Comparison of ENCODE assay signal across 21 mouse cellular contexts in the genomic region with DNA sequence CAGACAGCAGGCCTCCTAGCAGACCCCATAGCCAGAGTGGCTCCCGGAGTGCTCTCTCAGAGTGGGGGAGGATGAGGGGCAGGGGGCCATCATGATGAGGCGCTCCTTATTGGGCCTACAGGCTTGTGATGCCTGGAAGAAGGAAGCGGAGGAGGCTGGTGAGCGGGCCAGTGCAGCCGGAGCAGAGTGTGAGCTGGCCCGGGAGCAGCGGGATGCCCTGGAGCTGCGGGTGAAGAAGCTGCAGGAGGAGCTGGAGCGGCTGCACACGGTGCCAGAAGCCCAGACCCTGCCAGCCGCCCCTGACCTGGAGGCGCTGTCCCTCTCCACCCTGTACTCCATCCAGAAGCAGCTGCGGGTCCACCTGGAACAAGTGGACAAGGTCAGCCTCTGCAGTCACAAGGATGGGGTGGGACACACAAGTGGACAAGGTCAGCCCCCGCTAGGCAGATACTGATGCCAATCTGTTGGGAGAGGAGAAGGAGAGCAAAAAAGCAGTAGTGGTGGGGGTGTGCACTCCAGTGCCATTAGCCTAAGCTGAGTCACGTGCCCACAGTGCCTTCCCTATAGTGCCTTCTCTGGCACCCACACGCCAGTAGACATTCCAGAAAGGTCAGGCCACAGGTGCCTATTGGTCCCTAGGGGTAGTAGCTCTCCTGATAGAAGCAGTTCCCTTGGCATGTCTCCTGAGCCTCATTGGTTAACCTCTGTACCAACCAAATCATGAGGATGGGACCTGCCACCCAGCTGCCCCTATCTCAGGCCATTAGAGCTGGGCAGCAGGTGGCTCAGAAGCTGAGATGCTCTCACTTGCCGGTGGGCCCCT. TPM values are rescaled to one million over a fixed set of nuclear protein-coding genes. Genes with fewer than 3 reads are reported as not detected.
A peak's percentile ranks its signal among the peaks of the same experiment; 100 is the strongest.
DNase-seq lines count a peak whose midpoint lies in the region; ATAC-seq and TF ChIP-seq lines count a peak whose summit lies in the region.
"Had no signal": no experiment of that assay in that cellular context is flagged by ENCODE, and none has a peak within 500 bp of the region (broad histone marks: within the 10 kb centered on the region; RNA-seq: fewer than 3 reads in every experiment).

No protein-coding gene starts in this region.

- TF ChIP-seq EP300 in lung, postnatal 0 days (IDR thresholded peaks at IDR 0.05): no peak

- no peak overlapping the region for H3K9ac ChIP-seq in kidney, embryonic 16.5 days (replicated peaks; ENCODE audit: low read length)
- no peak overlapping the region for H3K9ac ChIP-seq in lung, postnatal 0 days (replicated peaks; ENCODE audit: low read depth)
- H3K9ac ChIP-seq: heart, embryonic 12.5 days; hindbrain, embryonic 15.5 days; limb, embryonic 12.5 days; midbrain, embryonic 13.5 days had no signal

- no peaks in the 10 kb centered on the region for H3K9me3 ChIP-seq in kidney, embryonic 16.5 days (ENCODE audit: low read length)
- H3K9me3 ChIP-seq in lung, postnatal 0 days (ENCODE audit: low read length): no peaks in the 10 kb centered on the region
- no peaks in the 10 kb centered on the region for H3K9me3 ChIP-seq in embryonic facial prominence, embryonic 10.5 days
- H3K9me3 ChIP-seq: G1E; heart, embryonic 12.5 days; hindbrain, embryonic 15.5 days; limb, embryonic 12.5 days; midbrain, embryonic 13.5 days had no signal

- peak in 1 of 2 experiments; percentile 51 for DNase-seq in cerebellum, adult 2 months
- no peak for DNase-seq in kidney, adult 8-10 months
- DNase-seq in lung, postnatal 0 days (ENCODE audit: low spot score): no peak
- no peak for DNase-seq in lung, adult 18-20 months
- DNase-seq in embryonic facial prominence, embryonic 10.5 days (ENCODE audit: low spot score): no peak
- DNase-seq in heart, postnatal 4 days: no peak
- DNase-seq: adrenal gland, postnatal 36 days; gastrocnemius, postnatal 25 days; heart, adult 18-20 months; heart, postnatal 14 days; layer of hippocampus, adult 9-11 months; lung, postnatal 14 days; right cerebral cortex, postnatal 14 days had no signal

- TF ChIP-seq POLR2A in cerebellum, adult 2 months (IDR thresholded peaks at IDR 0.05; ENCODE audit: borderline replicate concordance, insufficient read depth, low read length): no peak

- no peak for ATAC-seq in cerebellum, adult (ENCODE audit: insufficient number of reproducible peaks, low FRiP score, low TSS enrichment)
- ATAC-seq in kidney, embryonic 16.5 days (ENCODE audit: low FRiP score, low TSS enrichment): 0 out of 2 replicates have a peak, but pooled peaks have one; percentile 17
- ATAC-seq in lung, postnatal 0 days: no peak
- ATAC-seq: midbrain, embryonic 13.5 days; Patski had no signal

- peaks cover 76% of the 10 kb centered on the region for H3K36me3 ChIP-seq in kidney, embryonic 16.5 days (ENCODE audit: insufficient read depth, low read length)
- peaks cover 14% of the 10 kb centered on the region for H3K36me3 ChIP-seq in lung, postnatal 0 days (ENCODE audit: insufficient read depth, low read length)
- peaks cover 95% of the 10 kb centered on the region for H3K36me3 ChIP-seq in embryonic facial prominence, embryonic 10.5 days (replicated peaks)

- H3K4me3 ChIP-seq in cerebellum, adult 2 months (replicated peaks; ENCODE audit: insufficient read depth, low read depth, low read length): no peak overlapping the region
- no peak overlapping the region for H3K4me3 ChIP-seq in kidney, embryonic 16.5 days (ENCODE audit: low read length)
- H3K4me3 ChIP-seq in lung, postnatal 0 days (ENCODE audit: low read depth, low read length): no peak overlapping the region
- 0 out of 2 replicates have a peak overlapping the region, but pooled peaks have one; percentile 2 for H3K4me3 ChIP-seq in embryonic facial prominence, embryonic 10.5 days
- H3K4me3 ChIP-seq: heart, embryonic 12.5 days; hindbrain, embryonic 15.5 days; limb, embryonic 12.5 days; midbrain, embryonic 13.5 days had no signal

- TF ChIP-seq CTCF in cerebellum, adult 2 months (IDR thresholded peaks at IDR 0.05; ENCODE audit: borderline replicate concordance, insufficient read depth, low read depth, low read length): no peak
- no peak for TF ChIP-seq CTCF in lung, postnatal 0 days (IDR thresholded peaks at IDR 0.05)

- no peaks in the 10 kb centered on the region for H3K27me3 ChIP-seq in cerebellum, adult 2 months (ENCODE audit: control insufficient read depth, insufficient read depth, low read length)
- no peaks in the 10 kb centered on the region for H3K27me3 ChIP-seq in kidney, embryonic 16.5 days (ENCODE audit: insufficient read depth, low read length)
- H3K27me3 ChIP-seq in lung, postnatal 0 days (replicated peaks; ENCODE audit: insufficient read depth, low read length): no peaks in the 10 kb centered on the region
- H3K27me3 ChIP-seq in embryonic facial prominence, embryonic 10.5 days (replicated peaks; ENCODE audit: low read depth, poor library complexity, severe bottlenecking): no peaks in the 10 kb centered on the region
- H3K27me3 ChIP-seq: heart, embryonic 12.5 days; hindbrain, embryonic 15.5 days; limb, embryonic 12.5 days; midbrain, embryonic 13.5 days; Patski had no signal

- 46% methylated on average over 17 of the region's 17 CpGs for WGBS in cerebellum, adult 2 months
- 87% methylated on average over 16 of the region's 17 CpGs for WGBS in kidney, embryonic 16.5 days
- 84% methylated on average over 17 of the region's 17 CpGs for WGBS in lung, postnatal 0 days
- WGBS in embryonic facial prominence, embryonic 10.5 days: 90% methylated on average over 17 of the region's 17 CpGs

- H3K4me1 ChIP-seq in cerebellum, adult 2 months (ENCODE audit: control insufficient read depth, insufficient read depth, low read length): peaks cover 70% of the 10 kb centered on the region
- no peaks in the 10 kb centered on the region for H3K4me1 ChIP-seq in kidney, embryonic 16.5 days (ENCODE audit: insufficient read depth, low read length)
- no peaks in the 10 kb centered on the region for H3K4me1 ChIP-seq in lung, postnatal 0 days (ENCODE audit: insufficient read depth, low read depth, low read length)
- peaks cover 9% of the 10 kb centered on the region; the same call in 1 of the 2 replicates for H3K4me1 ChIP-seq in embryonic facial prominence, embryonic 10.5 days
- H3K4me1 ChIP-seq: limb, embryonic 12.5 days; midbrain, embryonic 13.5 days had no signal

- H3K4me2 ChIP-seq in kidney, embryonic 16.5 days (replicated peaks; ENCODE audit: low read depth, low read length): no peak overlapping the region
- H3K4me2 ChIP-seq in lung, postnatal 0 days (replicated peaks; ENCODE audit: low read depth, low read length): no peak overlapping the region
- H3K4me2 ChIP-seq: heart, embryonic 12.5 days; hindbrain, embryonic 15.5 days; limb, embryonic 12.5 days; midbrain, embryonic 13.5 days had no signal

- H3K27ac ChIP-seq in cerebellum, adult 2 months (ENCODE audit: insufficient read depth, low read length): peak overlapping the region; percentile 58
- no peak overlapping the region for H3K27ac ChIP-seq in kidney, embryonic 16.5 days (ENCODE audit: low read length)
- peak overlapping the region; percentile 89; the same call in 1 of the 2 replicates for H3K27ac ChIP-seq in lung, postnatal 0 days (ENCODE audit: low read length)
- H3K27ac ChIP-seq in embryonic facial prominence, embryonic 10.5 days (replicated peaks): no peak overlapping the region
- H3K27ac ChIP-seq: hindbrain, embryonic 15.5 days; limb, embryonic 12.5 days; midbrain, embryonic 13.5 days had no signal

RNA-seq across cellular contexts. Expression of gene Unc13d, which starts 18.7 kb away (rescaled TPM):
- 3.8 and 5.7 TPM in 2 replicates for polyA plus RNA-seq in cerebellum, adult 2 months (2012; rRNA removed)
- 1.00 and 1.4 TPM in 2 replicates for polyA plus RNA-seq in kidney, embryonic 16.5 days (2015; fragmentation: Nextera tagmentation; extraction: Ambion mirVana)
- polyA plus RNA-seq in lung, postnatal 0 days (2015; fragmentation: Nextera tagmentation; extraction: Ambion mirVana): 14.9 and 25.3 TPM in 2 replicates
- 2.9 TPM in 2 replicates for polyA plus RNA-seq in embryonic facial prominence, embryonic 10.5 days (2016; fragmentation: Nextera tagmentation; extraction: Ambion mirVana)
- under 1 TPM; 0.88 to 0.95 TPM for total RNA-seq in heart, postnatal 4 days (2021)

RNA-seq across cellular contexts. Expression of gene Wbp2, which starts 27.7 kb away (rescaled TPM):
- polyA plus RNA-seq in cerebellum, adult 2 months (2012; rRNA removed): 509 and 539 TPM in 2 replicates
- polyA plus RNA-seq in kidney, embryonic 16.5 days (2015; fragmentation: Nextera tagmentation; extraction: Ambion mirVana): 99.4 and 123 TPM in 2 replicates
- 84.8 and 108 TPM in 2 replicates for polyA plus RNA-seq in lung, postnatal 0 days (2015; fragmentation: Nextera tagmentation; extraction: Ambion mirVana)
- polyA plus RNA-seq in embryonic facial prominence, embryonic 10.5 days (2016; fragmentation: Nextera tagmentation; extraction: Ambion mirVana): 74.2 and 76.8 TPM in 2 replicates
- total RNA-seq in heart, postnatal 4 days (2021): 100 to 1,000 TPM; 107 TPM

RNA-seq across cellular contexts. Expression of gene Unk, which starts 29.0 kb away (rescaled TPM):
- polyA plus RNA-seq in cerebellum, adult 2 months (2012; rRNA removed): 48.1 and 49.1 TPM in 2 replicates
- polyA plus RNA-seq in kidney, embryonic 16.5 days (2015; fragmentation: Nextera tagmentation; extraction: Ambion mirVana): 41.2 and 46.6 TPM in 2 replicates
- polyA plus RNA-seq in lung, postnatal 0 days (2015; fragmentation: Nextera tagmentation; extraction: Ambion mirVana): 14.5 and 15.0 TPM in 2 replicates
- 49.4 and 50.9 TPM in 2 replicates for polyA plus RNA-seq in embryonic facial prominence, embryonic 10.5 days (2016; fragmentation: Nextera tagmentation; extraction: Ambion mirVana)
- total RNA-seq in heart, postnatal 4 days (2021): 10 to 100 TPM; 22.3 to 25.0 TPM

RNA-seq across cellular contexts. Expression of gene H3f3b, which starts 31.3 kb away (rescaled TPM):
- 456 and 541 TPM in 2 replicates for polyA plus RNA-seq in cerebellum, adult 2 months (2012; rRNA removed)
- polyA plus RNA-seq in kidney, embryonic 16.5 days (2015; fragmentation: Nextera tagmentation; extraction: Ambion mirVana): 1,676 and 1,744 TPM in 2 replicates
- polyA plus RNA-seq in lung, postnatal 0 days (2015; fragmentation: Nextera tagmentation; extraction: Ambion mirVana): 1,667 and 1,708 TPM in 2 replicates
- 1,824 and 1,981 TPM in 2 replicates for polyA plus RNA-seq in embryonic facial prominence, embryonic 10.5 days (2016; fragmentation: Nextera tagmentation; extraction: Ambion mirVana)
- total RNA-seq in heart, postnatal 4 days (2021): 100 to 1,000 TPM; 466 to 502 TPM

RNA-seq across cellular contexts. Expression of gene Galk1, which starts 46.6 kb away (rescaled TPM):
- polyA plus RNA-seq in cerebellum, adult 2 months (2012; rRNA removed): 14.8 and 15.1 TPM in 2 replicates
- polyA plus RNA-seq in kidney, embryonic 16.5 days (2015; fragmentation: Nextera tagmentation; extraction: Ambion mirVana): 222 and 240 TPM in 2 replicates
- 91.0 and 95.6 TPM in 2 replicates for polyA plus RNA-seq in lung, postnatal 0 days (2015; fragmentation: Nextera tagmentation; extraction: Ambion mirVana)
- polyA plus RNA-seq in embryonic facial prominence, embryonic 10.5 days (2016; fragmentation: Nextera tagmentation; extraction: Ambion mirVana): 212 and 216 TPM in 2 replicates
- 10 to 100 TPM; 52.9 to 54.3 TPM for total RNA-seq in heart, postnatal 4 days (2021)

Comparison
In these comparisons a context has a peak if more than half of its experiments do, and no peak if none do; other contexts are left out.
1. H3K27ac ChIP-seq: peak in cerebellum, adult 2 months (single experiment) and lung, postnatal 0 days (single experiment); none in kidney, embryonic 16.5 days (single experiment) and embryonic facial prominence, embryonic 10.5 days (single experiment).